Mouse (Mus musculus) WW6 (cell line): ENCODE data around the gene Samhd1.

Source experiments
- DNase-seq: peaks from one replicate; pipeline ENCODE4 v3.0.0-alpha.2; 2013; ENCODE audit warnings: low read depth, low spot score

Gene Samhd1

GRCm38 (mm10) chr2:157099532-157100318 is 35.3 kb downstream of the Samhd1 start:
- no peak for DNase-seq

GRCm38 (mm10) chr2:157095005-157095755 is 39.9 kb downstream of the Samhd1 start:
- DNase-seq = no peak

- DNase-seq = no peak
These were observed 43.0 kb downstream of the Samhd1 start for GRCm38 (mm10) chr2:157092024-157092423.

- DNase-seq = no peak
These were observed 47.3 kb downstream of the Samhd1 start for GRCm38 (mm10) chr2:157087536-157088317.

GRCm38 (mm10) chr2:157086796-157087195 is 48.3 kb downstream of the Samhd1 start, which contains the start of gene Tldc2:
TSS of gene Tldc2 (plus strand) at chr2:157087055.
- no peak for DNase-seq

GRCm38 (mm10) chr2:157084831-157085585 is 50.1 kb downstream of the Samhd1 start:
- DNase-seq = no peak

- DNase-seq = no peak
These were observed 53.1 kb downstream of the Samhd1 start for GRCm38 (mm10) chr2:157081960-157082359.

- DNase-seq = no peak
These were observed 53.7 kb downstream of the Samhd1 start for GRCm38 (mm10) chr2:157081331-157081730.

- DNase-seq = no peak
These were observed 55.3 kb downstream of the Samhd1 start for GRCm38 (mm10) chr2:157079701-157080180.

GRCm38 (mm10) chr2:157078793-157079700 is 56.0 kb downstream of the Samhd1 start, which contains the start of gene Soga1:
TSS of gene Soga1 (minus strand) at chr2:157079254.
- no peak for DNase-seq

GRCm38 (mm10) chr2:157078059-157078792 is 56.8 kb downstream of the Samhd1 start:
- no peak for DNase-seq

GRCm38 (mm10) chr2:157077641-157078058 is 57.4 kb downstream of the Samhd1 start:
- DNase-seq = no peak

GRCm38 (mm10) chr2:157077160-157077559 is 57.9 kb downstream of the Samhd1 start:
- no peak for DNase-seq

GRCm38 (mm10) chr2:157076585-157076984 is 58.5 kb downstream of the Samhd1 start:
- no peak for DNase-seq

GRCm38 (mm10) chr2:157075685-157076084 is 59.4 kb downstream of the Samhd1 start:
- no peak for DNase-seq

GRCm38 (mm10) chr2:157075226-157075625 is 59.8 kb downstream of the Samhd1 start:
- no peak for DNase-seq

GRCm38 (mm10) chr2:157074772-157075171 is 60.3 kb downstream of the Samhd1 start:
- DNase-seq = no peak

GRCm38 (mm10) chr2:157074186-157074724 is 60.8 kb downstream of the Samhd1 start:
- no peak for DNase-seq
